Mouse (Mus musculus): ENCODE measurements at regions not wholly inside any gene's neighbourhood (a gene's known extent, or its start where the extent isn't known, plus 50 kb on each side); places are given as distances from the start of the nearest gene placed in this dataset.

DNA sequence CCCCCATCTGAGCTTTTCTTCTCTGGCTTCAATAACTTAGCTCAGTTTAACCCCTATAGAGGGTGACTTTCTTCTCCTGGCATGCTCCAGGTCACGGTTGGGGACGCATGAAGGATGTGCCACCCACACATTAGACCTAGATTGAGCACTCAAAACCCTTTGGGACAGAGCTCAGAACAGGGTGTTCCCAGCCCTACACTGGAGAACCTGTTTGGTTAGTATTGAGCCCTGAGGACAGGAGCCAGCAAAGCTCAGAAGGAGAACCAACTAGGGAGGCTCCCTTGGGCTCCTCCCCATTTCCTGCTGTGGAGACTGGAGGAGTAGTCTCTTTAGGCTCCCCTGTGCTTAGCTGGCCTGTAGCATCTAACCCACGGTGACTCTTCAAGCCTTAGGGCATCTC, 59.6 kb downstream of the Gadd45g start:
- no peaks in the 10 kb centered on the region for H3K27me3 ChIP-seq (ENCODE audit: control insufficient read depth, insufficient read depth, low read length, poor library complexity, severe bottlenecking)
- no peak overlapping the region for H3K4me3 ChIP-seq (ENCODE audit: low read depth, low read length)
- TF ChIP-seq CTCF (IDR thresholded peaks at IDR 0.05; ENCODE audit: low read depth, low read length): no peak
- TF ChIP-seq EP300 (IDR thresholded peaks at IDR 0.05; ENCODE audit: insufficient read depth, low read depth, low read length): no peak
- no peak for TF ChIP-seq POLR2A (IDR thresholded peaks at IDR 0.05; ENCODE audit: insufficient read depth, low read length)
- no peak overlapping the region for H3K9ac ChIP-seq (ENCODE audit: low read depth, poor library complexity, severe bottlenecking)
- H3K4me1 ChIP-seq (ENCODE audit: control insufficient read depth, insufficient read depth, low read length): peaks cover 12% of the 10 kb centered on the region
- H3K27ac ChIP-seq (ENCODE audit: insufficient read depth, low read length): no peak overlapping the region
- H3K9me3 ChIP-seq (replicated peaks; ENCODE audit: control insufficient read depth, insufficient read depth, low read length, poor library complexity, severe bottlenecking): no peaks in the 10 kb centered on the region
- H3K36me3 ChIP-seq (ENCODE audit: control insufficient read depth, insufficient read depth, low read length, poor library complexity, severe bottlenecking): no peaks in the 10 kb centered on the region

DNA sequence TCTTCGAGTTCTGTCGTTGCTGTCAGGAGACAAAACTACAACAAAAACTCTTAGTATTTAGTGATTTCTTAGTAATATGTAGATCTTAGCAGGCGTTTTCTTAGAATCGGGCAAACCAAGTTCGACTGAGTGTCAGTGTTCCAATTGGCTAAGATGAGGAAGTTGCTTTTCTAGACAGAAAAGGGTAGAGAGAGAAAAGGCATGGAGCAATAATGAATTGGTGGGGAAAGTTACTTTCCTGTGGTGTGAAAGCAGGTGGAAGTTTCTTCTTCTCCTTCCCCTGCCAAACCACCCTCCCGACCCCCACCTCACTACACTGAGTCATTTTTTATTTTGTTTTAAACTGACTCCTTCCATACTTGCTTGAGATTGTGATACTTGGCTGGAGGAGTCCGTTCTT, 62.0 kb downstream of the Gadd45g start:
- H3K27me3 ChIP-seq (ENCODE audit: control insufficient read depth, insufficient read depth, low read length, poor library complexity, severe bottlenecking): no peaks in the 10 kb centered on the region
- no peaks in the 10 kb centered on the region for H3K9me3 ChIP-seq (replicated peaks; ENCODE audit: control insufficient read depth, insufficient read depth, low read length, poor library complexity, severe bottlenecking)
- no peak overlapping the region for H3K9ac ChIP-seq (ENCODE audit: low read depth, poor library complexity, severe bottlenecking)
- no peaks in the 10 kb centered on the region for H3K36me3 ChIP-seq (ENCODE audit: control insufficient read depth, insufficient read depth, low read length, poor library complexity, severe bottlenecking)
- H3K4me3 ChIP-seq (ENCODE audit: low read depth, low read length): no peak overlapping the region
- H3K27ac ChIP-seq (ENCODE audit: insufficient read depth, low read length): no peak overlapping the region
- H3K4me1 ChIP-seq (ENCODE audit: control insufficient read depth, insufficient read depth, low read length): peaks cover 10% of the 10 kb centered on the region
- TF ChIP-seq POLR2A (IDR thresholded peaks at IDR 0.05; ENCODE audit: insufficient read depth, low read length) (no peak), EP300 (IDR thresholded peaks at IDR 0.05; ENCODE audit: insufficient read depth, low read depth, low read length) (no peak), CTCF (IDR thresholded peaks at IDR 0.05; ENCODE audit: low read depth, low read length) (no peak)

DNA sequence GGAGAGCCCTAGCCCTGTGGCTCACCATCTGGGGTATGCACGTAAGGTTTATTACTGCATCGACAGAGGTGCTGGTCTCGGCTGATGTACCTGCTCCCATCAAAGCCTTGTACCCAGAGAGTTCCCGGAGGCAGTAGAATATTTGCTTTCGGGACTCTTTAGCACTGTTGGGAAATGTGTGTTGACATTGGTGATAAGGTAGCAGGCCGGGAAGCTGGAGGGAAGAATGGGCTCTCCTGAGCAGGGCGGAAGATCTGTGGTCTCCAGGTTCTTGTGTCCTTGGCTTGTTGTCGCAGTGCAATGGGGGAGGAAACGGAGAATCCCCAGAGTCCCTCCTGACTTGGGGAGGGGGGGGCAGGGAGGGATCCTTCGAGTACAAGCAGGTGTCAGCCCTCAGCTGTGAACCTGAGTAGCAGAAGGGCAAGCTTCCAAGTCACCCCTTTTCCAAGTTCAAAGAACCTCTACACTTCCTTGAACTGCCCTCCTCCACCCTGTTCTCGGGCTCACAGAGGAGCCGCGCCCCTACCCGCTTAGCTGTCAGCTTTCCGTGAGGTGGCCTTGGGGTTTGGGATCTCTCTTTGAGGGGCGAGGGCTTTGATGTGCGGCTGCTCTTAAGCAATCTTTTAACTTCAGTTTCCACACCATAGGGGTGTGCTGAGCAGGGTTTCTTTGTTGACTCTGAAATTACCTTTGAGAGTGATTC, 65.0 kb downstream of the Gadd45g start:
- H3K27me3 ChIP-seq (ENCODE audit: control insufficient read depth, insufficient read depth, low read length, poor library complexity, severe bottlenecking): no peaks in the 10 kb centered on the region

DNA sequence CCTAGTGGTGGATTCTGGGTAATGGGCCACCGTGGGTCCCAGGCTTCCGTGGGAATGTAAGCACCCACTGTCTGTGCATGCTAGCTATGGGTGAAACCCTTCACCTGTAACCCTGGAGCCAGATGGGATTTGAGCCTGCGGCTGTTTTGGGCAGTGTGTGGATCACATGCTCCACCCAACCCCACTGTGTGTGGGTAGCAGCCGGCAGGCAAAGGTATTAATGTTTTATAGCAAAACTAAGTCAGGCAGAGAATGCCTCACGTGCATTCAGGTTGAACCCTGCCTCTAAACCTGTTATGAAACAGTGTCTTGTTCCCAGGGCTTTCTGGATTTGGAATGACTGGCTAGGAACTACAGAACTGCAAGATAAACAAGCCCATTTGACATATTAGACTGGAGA, 66.0 kb downstream of the Gadd45g start:
- H3K27ac ChIP-seq (ENCODE audit: insufficient read depth, low read length): no peak overlapping the region
- H3K27me3 ChIP-seq (ENCODE audit: control insufficient read depth, insufficient read depth, low read length, poor library complexity, severe bottlenecking): no peaks in the 10 kb centered on the region
- H3K9ac ChIP-seq (ENCODE audit: low read depth, poor library complexity, severe bottlenecking): no peak overlapping the region

More for the DNA sequence above, 65.0 kb downstream of the Gadd45g start:
- Histone ChIP-seq H3K4me3 (ENCODE audit: low read depth, low read length) (no peak overlapping the region), H3K4me1 (ENCODE audit: control insufficient read depth, insufficient read depth, low read length) (peaks cover 2% of the 10 kb centered on the region), H3K9me3 (replicated peaks; ENCODE audit: control insufficient read depth, insufficient read depth, low read length, poor library complexity, severe bottlenecking) (no peaks in the 10 kb centered on the region), H3K36me3 (ENCODE audit: control insufficient read depth, insufficient read depth, low read length, poor library complexity, severe bottlenecking) (no peaks in the 10 kb centered on the region), H3K9ac (ENCODE audit: low read depth, poor library complexity, severe bottlenecking) (no peak overlapping the region), H3K27ac (ENCODE audit: insufficient read depth, low read length) (no peak overlapping the region)
- no peak for TF ChIP-seq CTCF (IDR thresholded peaks at IDR 0.05; ENCODE audit: low read depth, low read length)

DNA sequence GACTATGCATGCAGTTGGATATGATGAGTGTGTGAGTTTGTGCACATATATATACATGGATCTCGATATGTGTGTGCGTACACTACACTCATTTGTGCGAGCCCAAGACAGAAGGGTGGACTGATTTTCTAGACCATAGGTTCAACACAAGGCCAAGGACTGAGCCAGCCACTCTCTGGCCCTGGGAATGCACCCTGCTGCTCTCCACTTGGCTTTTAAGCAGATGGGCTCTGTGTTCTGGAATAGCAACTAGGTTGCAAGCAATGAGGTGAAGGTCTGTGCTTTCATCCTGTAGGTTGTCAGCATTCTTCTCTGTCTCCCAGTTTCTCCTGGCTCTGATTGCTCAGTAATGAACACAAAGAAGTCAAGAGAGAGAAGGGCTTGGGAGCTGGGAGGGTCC, 66.5 kb downstream of the Gadd45g start:
- Histone ChIP-seq H3K27ac (ENCODE audit: insufficient read depth, low read length) (no peak overlapping the region), H3K36me3 (ENCODE audit: control insufficient read depth, insufficient read depth, low read length, poor library complexity, severe bottlenecking) (no peaks in the 10 kb centered on the region), H3K4me3 (ENCODE audit: low read depth, low read length) (no peak overlapping the region), H3K9ac (ENCODE audit: low read depth, poor library complexity, severe bottlenecking) (no peak overlapping the region), H3K27me3 (ENCODE audit: control insufficient read depth, insufficient read depth, low read length, poor library complexity, severe bottlenecking) (no peaks in the 10 kb centered on the region), H3K4me1 (ENCODE audit: control insufficient read depth, insufficient read depth, low read length) (peaks cover 10% of the 10 kb centered on the region), H3K9me3 (replicated peaks; ENCODE audit: control insufficient read depth, insufficient read depth, low read length, poor library complexity, severe bottlenecking) (no peaks in the 10 kb centered on the region)
- TF ChIP-seq CTCF (IDR thresholded peaks at IDR 0.05; ENCODE audit: low read depth, low read length) (no peak), EP300 (IDR thresholded peaks at IDR 0.05; ENCODE audit: insufficient read depth, low read depth, low read length) (no peak), POLR2A (IDR thresholded peaks at IDR 0.05; ENCODE audit: insufficient read depth, low read length) (no peak)

More for the DNA sequence above, 66.0 kb downstream of the Gadd45g start:
- Histone ChIP-seq H3K9me3 (replicated peaks; ENCODE audit: control insufficient read depth, insufficient read depth, low read length, poor library complexity, severe bottlenecking) (no peaks in the 10 kb centered on the region), H3K36me3 (ENCODE audit: control insufficient read depth, insufficient read depth, low read length, poor library complexity, severe bottlenecking) (no peaks in the 10 kb centered on the region), H3K4me3 (ENCODE audit: low read depth, low read length) (no peak overlapping the region), H3K4me1 (ENCODE audit: control insufficient read depth, insufficient read depth, low read length) (peaks cover 6% of the 10 kb centered on the region)
- TF ChIP-seq EP300 (IDR thresholded peaks at IDR 0.05; ENCODE audit: insufficient read depth, low read depth, low read length) (no peak), CTCF (IDR thresholded peaks at IDR 0.05; ENCODE audit: low read depth, low read length) (no peak), POLR2A (IDR thresholded peaks at IDR 0.05; ENCODE audit: insufficient read depth, low read length) (no peak)

- no peak overlapping the region for H3K9ac ChIP-seq (ENCODE audit: low read depth, poor library complexity, severe bottlenecking)
These were observed 70.3 kb downstream of the Gadd45g start for GRCm38 (mm10) chr13:51916666-51917240.

More at GRCm38 (mm10) chr13:51916666-51917240, 70.3 kb downstream of the Gadd45g start:
- TF ChIP-seq POLR2A (IDR thresholded peaks at IDR 0.05; ENCODE audit: insufficient read depth, low read length): no peak
- TF ChIP-seq CTCF (IDR thresholded peaks at IDR 0.05; ENCODE audit: low read depth, low read length): no peak
- no peak for TF ChIP-seq EP300 (IDR thresholded peaks at IDR 0.05; ENCODE audit: insufficient read depth, low read depth, low read length)
- H3K9me3 ChIP-seq (replicated peaks; ENCODE audit: control insufficient read depth, insufficient read depth, low read length, poor library complexity, severe bottlenecking): no peaks in the 10 kb centered on the region
- H3K4me3 ChIP-seq (ENCODE audit: low read depth, low read length): 0 out of 2 replicates have a peak overlapping the region, but pooled peaks have one; percentile 13
- H3K36me3 ChIP-seq (ENCODE audit: control insufficient read depth, insufficient read depth, low read length, poor library complexity, severe bottlenecking): no peaks in the 10 kb centered on the region
- H3K27ac ChIP-seq (ENCODE audit: insufficient read depth, low read length): no peak overlapping the region
- peaks cover 31% of the 10 kb centered on the region for H3K4me1 ChIP-seq (ENCODE audit: control insufficient read depth, insufficient read depth, low read length)
- no peaks in the 10 kb centered on the region for H3K27me3 ChIP-seq (ENCODE audit: control insufficient read depth, insufficient read depth, low read length, poor library complexity, severe bottlenecking)

Measured in ES-Bruce4 (cell line).